Mouse (Mus musculus): ENCODE results near the gene Zfp280b. TPM values are rescaled to one million over a fixed set of nuclear protein-coding genes. Genes with fewer than 3 reads are reported as not detected.

The Zfp280b gene
- polyA plus RNA-seq (2017; shearing (Covaris generic)): 10 to 100 TPM; 39.6 to 43.5 TPM

GRCm38 (mm10) chr10:76032402-76033118, at the start of gene Zfp280b:
Gene Zfp280b (plus strand): TSS chr10:76032650.

Other genes with a start within 250 kb of the Zfp280b start
- gene Gstt1, start 234.1 kb upstream of the Zfp280b start, polyA plus RNA-seq (2017; shearing (Covaris generic)): 1 to 10 TPM in 1 of 2 experiments, under 1 TPM in 1; 0.55 to 1.1 TPM
- not detected for gene Gstt4, start 210.1 kb upstream of the Zfp280b start, polyA plus RNA-seq (2017; shearing (Covaris generic))
- 10 to 100 TPM; 43.6 to 48.6 TPM for gene Gstt2, start 195.2 kb upstream of the Zfp280b start, polyA plus RNA-seq (2017; shearing (Covaris generic))
- gene Mif, start 172.4 kb upstream of the Zfp280b start, polyA plus RNA-seq (2017; shearing (Covaris generic)): 100 to 1,000 TPM; 429 to 460 TPM
- gene Derl3, start 139.2 kb upstream of the Zfp280b start, polyA plus RNA-seq (2017; shearing (Covaris generic)): 1 to 10 TPM; 2.4 to 5.9 TPM
- gene Smarcb1, start 111.0 kb upstream of the Zfp280b start, polyA plus RNA-seq (2017; shearing (Covaris generic)): 10 to 100 TPM; 89.6 to 97.4 TPM
- 100 to 1,000 TPM in 1 of 2 experiments, 10 to 100 TPM in 1; 47.4 to 109 TPM for gene Chchd10, start 99.5 kb upstream of the Zfp280b start, polyA plus RNA-seq (2017; shearing (Covaris generic))
- gene Mmp11, start 96.2 kb upstream of the Zfp280b start, polyA plus RNA-seq (2017; shearing (Covaris generic)): 10 to 100 TPM in 1 of 2 experiments, 1 to 10 TPM in 1; 6.4 to 10.9 TPM
- gene Gm867, start 92.0 kb upstream of the Zfp280b start, polyA plus RNA-seq (2017; shearing (Covaris generic)): under 1 TPM in 1 of 2 experiments, not detected in 1; 0.40 TPM
- 1 to 10 TPM in 1 of 2 experiments, under 1 TPM in 1; 0.87 to 2.4 TPM for gene Vpreb3, start 89.6 kb upstream of the Zfp280b start, polyA plus RNA-seq (2017; shearing (Covaris generic))
- 1 to 10 TPM in 1 of 2 experiments, under 1 TPM in 1; 0.96 to 1.3 TPM for gene Gm5134, start 78.1 kb upstream of the Zfp280b start, polyA plus RNA-seq (2017; shearing (Covaris generic))
- gene Slc5a4b, start 78.3 kb downstream of the Zfp280b start, polyA plus RNA-seq (2017; shearing (Covaris generic)): under 1 TPM; 0.11 to 0.66 TPM
- not detected for gene Slc5a4a, start 114.8 kb downstream of the Zfp280b start, polyA plus RNA-seq (2017; shearing (Covaris generic))
- gene Prmt2, start 205.2 kb downstream of the Zfp280b start, polyA plus RNA-seq (2017; shearing (Covaris generic)): 10 to 100 TPM; 29.4 to 29.9 TPM
- 1 to 10 TPM in 1 of 2 experiments, under 1 TPM in 1; 0.20 to 1.0 TPM for gene S100b, start 221.2 kb downstream of the Zfp280b start, polyA plus RNA-seq (2017; shearing (Covaris generic))

All from inflammation-experienced regulatory T-cells (primary cell).